Mouse (Mus musculus) heart, postnatal 4 days (tissue): Measurements from ENCODE around the gene Serinc1. TPM values are rescaled to one million over a fixed set of nuclear protein-coding genes. Genes with fewer than 3 reads are reported as not detected.

Experiments used
- DNase-seq: peaks from one replicate; pipeline ENCODE4 v3.0.0; 2021
- total RNA-seq, 2 experiments: library from RNA; stranded (reverse); gene quantifications; 2 replicates each; pipeline ENCODE4 v1.2.3; 2021

Serinc1 gene
- total RNA-seq, 2 experiments from 2014 or later: 212 to 222 TPM

DNA sequence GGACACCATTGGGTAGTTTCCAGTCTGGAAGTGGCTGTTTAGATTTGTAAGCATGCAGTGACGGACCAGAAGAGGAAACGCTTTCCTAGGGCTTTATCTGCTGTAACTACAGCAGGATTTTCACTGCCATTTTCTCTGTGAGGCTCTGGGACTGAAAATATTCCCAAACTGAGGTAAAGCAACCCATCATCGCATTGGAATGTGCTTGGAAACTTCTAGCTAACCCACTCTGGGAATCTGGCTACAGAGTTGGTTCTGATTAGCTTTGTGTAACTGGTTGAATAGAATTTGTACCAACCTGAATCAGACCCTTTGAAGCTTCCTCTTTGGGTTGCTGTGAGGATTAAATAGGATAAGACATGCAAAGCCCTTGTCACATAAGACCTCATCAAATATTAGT lies 47.6 kb downstream of the Serinc1 start:
- no peak for DNase-seq

DNA sequence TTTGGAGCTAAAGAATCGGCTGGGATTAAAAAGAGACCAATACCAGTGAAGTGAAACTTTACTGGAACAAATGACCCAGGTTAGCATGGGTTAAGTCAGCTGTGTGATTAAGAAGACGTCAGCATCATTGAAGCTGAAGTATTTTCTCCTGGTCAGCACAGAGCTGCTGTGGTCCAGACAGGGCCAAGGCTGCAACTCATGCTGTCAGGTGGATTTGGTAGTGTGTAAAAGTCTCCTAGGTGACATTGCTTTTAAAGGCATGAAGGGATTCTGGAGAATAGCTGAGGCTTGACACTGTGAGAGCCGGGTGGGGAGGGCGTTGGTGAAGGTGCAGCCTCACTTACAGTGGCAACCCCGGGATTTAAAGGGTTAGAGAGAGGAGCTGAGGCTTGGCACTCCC lies 50.6 kb downstream of the Serinc1 start:
- no peak for DNase-seq

DNA sequence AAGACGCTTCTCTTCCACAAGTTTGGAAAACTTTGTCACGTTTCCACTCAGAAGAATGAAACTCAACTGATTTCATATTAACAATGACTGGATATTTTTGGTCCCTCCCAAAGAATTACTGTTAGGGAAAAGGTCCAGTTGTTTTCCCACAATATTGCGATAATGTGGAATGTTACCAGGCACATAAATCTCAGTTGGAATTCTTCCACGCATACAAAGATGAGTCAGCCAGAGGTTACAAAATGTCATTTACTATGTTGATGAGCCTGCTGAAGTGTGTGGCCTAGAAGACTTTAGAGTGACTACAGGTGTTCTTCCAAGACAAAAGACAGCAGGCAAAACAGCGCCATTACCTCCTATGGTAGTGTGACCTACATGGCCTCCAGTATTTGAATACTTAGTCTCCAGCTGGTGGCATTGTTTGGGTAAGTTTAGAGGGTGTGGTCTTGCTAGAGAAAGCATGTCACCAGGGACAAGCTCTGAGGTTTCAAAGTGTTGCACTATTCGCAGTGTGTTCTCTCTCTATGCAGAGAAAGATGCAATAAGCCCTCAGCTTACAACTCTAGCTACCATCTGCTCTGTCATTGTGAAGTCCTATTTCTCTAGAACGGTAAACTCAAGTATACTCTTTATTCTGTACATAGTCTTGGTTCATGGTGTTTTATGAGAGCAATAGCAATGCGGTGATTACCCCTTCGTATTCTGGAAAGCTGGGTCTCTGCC lies 55.0 kb downstream of the Serinc1 start:
- DNase-seq: no peak

Other genes starting within 250 kb of the Serinc1 start
- gene Hsf2, start 46.1 kb downstream of the Serinc1 start, total RNA-seq: 10 to 100 TPM; 23.6 to 24.6 TPM
- gene Pkib, start 99.5 kb upstream of the Serinc1 start, total RNA-seq: 1 to 10 TPM in 1 of 2 experiments, under 1 TPM in 1; 0.61 to 1.4 TPM